Mouse (Mus musculus): ENCODE results near the gene Hat1.

DNA sequence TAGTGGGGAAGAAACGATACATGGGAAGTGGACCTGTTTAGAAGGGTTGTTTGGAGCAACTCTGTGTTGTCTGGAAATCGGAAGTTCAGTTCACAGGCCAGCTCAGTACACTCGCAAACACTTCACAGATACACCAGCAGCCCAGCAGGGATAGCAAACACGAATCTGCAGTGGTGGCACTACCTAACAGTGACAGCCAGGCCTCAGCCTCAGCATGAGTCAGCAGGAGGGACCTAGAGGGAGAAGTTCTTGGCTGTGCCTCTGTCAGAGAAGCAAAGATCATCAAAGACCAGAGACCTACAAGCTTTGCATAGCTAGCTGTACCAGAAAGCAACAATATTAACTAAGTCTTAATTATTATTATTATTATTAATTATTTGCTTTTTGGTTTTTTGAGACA is 6.8 kb upstream of the Hat1 start:
- TF ChIP-seq POLR2A (IDR thresholded peaks at IDR 0.05; ENCODE audit: extremely low read depth, insufficient read depth, low read length): no peak
- TF ChIP-seq CTCF (IDR thresholded peaks at IDR 0.05; ENCODE audit: extremely low read depth, insufficient read depth, low read length): no peak
